Mouse (Mus musculus): ENCODE results near the gene Ctsm. TPM values are rescaled to one million over a fixed set of nuclear protein-coding genes. Genes with fewer than 3 reads are reported as not detected.
"Not testable (repeated sequence)": the region's sequence is repeated elsewhere in the genome, so short reads cannot be mapped to it uniquely, and the experiment has no call there.

Ctsm gene
- total RNA-seq (2021), result not detected
- long read RNA-seq, experiment 1, result 0 reads
- long read RNA-seq, experiment 2, result 0 reads

DNA sequence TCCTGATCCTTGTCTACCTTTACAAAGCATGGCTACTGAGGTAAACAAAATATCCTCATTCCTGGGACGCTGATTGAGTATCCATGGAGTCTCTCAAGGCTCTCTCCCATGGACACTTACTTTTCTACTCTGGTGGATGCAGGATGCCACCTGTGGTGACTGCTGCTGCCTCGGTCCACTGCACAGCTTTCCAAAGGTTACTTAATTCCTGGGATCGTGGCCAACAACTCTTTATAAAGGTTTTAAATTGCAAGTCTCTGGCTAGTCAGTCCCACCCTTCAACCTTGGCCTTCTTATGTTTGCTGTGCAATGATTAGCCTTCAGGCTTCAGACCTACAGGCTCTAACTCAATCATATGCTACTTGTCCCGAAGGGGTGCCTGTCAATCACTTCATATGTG, at the start of gene Ctsm:
TSS of gene Ctsm (minus strand) at position 209 of the 400 bp plus-strand sequence.
- no peak for DNase-seq
- intact Hi-C loops (cut with DNase I), result no loop called here

DNA sequence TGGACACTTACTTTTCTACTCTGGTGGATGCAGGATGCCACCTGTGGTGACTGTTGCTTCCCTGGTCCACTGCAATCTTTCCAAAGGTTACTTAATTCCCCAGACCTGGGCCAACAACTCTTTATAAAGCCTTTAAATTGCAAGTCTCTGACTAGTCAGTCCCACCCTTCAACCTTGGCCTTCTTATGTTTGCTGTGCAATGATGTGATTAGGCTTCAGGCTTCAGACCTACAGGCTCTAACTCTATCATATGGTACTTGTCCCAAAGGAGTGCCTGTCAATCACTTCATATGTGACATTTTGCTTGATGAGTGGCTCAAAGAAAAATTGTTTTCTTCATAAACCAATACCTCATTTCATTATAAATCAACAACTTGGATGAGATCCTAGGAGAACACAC, 28.4 kb upstream of the Ctsm start, which contains the start of gene Cts3:
TSS of gene Cts3 (minus strand) at position 101 of the 400 bp plus-strand sequence.
- intact Hi-C loops (cut with DNase I), result no loop called here
- DNase-seq, result no peak

DNA sequence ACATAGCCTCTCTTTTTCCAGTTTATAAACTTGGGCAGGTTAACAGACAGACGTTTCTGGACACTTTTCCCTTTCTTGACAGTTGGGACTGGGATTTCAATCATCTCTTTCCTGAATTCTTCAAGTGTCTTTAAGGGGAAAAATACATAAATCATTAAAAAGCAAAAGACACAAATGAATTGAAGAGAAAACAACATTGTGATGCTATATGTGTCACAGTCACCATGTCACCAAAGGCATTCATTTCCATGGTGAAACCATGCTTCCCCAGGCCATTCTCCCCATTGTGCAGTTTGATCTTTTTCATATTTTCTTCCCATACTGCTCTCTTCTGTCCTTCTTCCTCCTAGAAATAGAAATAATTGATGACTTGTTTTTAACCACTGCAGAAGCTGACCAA, 26.4 kb upstream of the Ctsm start, which contains the start of gene Gm49352:
TSS of gene Gm49352 (minus strand) at position 101 of the 400 bp plus-strand sequence.
- intact Hi-C loops (cut with DNase I); DNase-seq: not testable (repeated sequence)

Other genes starting within 250 kb of the Ctsm start
- not detected for gene Cts7, start 183.6 kb downstream of the Ctsm start, total RNA-seq (2021)
- gene Gm49352, start 26.3 kb upstream of the Ctsm start, total RNA-seq (2021), result not detected
- not detected for gene Cts3, start 28.3 kb upstream of the Ctsm start, total RNA-seq (2021)